Mouse (Mus musculus): ENCODE measurements around the gene C2cd2.

- TF ChIP-seq POLR2A (IDR thresholded peaks at IDR 0.05; ENCODE audit: low read depth, low read length) (no peak), CTCF (IDR thresholded peaks at IDR 0.05; ENCODE audit: extremely low read depth, insufficient read length, insufficient replicate concordance, low read depth, low read length) (no peak)
Observed at GRCm38 (mm10) chr16:97815269-97815668, 147.1 kb downstream of the C2cd2 start.
